Mouse (Mus musculus): ENCODE data around the gene Gipc3.

DNA sequence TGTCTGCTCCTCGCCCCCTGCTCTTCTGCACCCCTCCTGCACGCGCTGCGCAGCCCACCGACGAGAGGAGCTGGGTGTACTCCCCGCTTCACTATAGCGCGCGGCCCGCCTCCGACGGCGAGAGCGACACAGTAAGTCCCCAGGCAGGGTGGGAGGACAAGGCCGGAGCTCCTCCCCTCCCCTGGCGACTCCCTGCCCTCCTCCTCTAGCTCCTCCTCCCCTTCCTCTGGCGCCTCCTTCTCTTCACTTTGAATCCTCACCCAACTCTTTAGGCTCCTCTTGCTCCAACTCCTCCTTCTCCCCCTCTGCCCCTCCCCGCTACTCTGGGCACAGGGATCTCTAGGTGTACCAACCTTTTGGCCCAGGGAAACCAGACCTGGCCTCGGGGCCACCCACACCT is 25.8 kb downstream of the Gipc3 start:
- TF ChIP-seq CTCF (IDR thresholded peaks at IDR 0.05; ENCODE audit: borderline replicate concordance, extremely low read depth, insufficient read depth, insufficient read length) (no peak), POLR2A (IDR thresholded peaks at IDR 0.05; ENCODE audit: borderline replicate concordance, extremely low read depth, insufficient read depth, insufficient read length, poor library complexity, severe bottlenecking) (no peak)
